Mouse (Mus musculus) ES-E14 (cell line): ENCODE results near the gene Alppl2. TPM values are rescaled to one million over a fixed set of nuclear protein-coding genes. Genes with fewer than 3 reads are reported as not detected.

ENCODE experiments used
- DNase-seq: peaks from one replicate; pipeline ENCODE4 v3.0.0-alpha.2; 2013; ENCODE audit warnings: low read depth, low spot score
- H3K27ac ChIP-seq: 2 replicates; pipeline ENCODE4 v1.5.1; 2012; ENCODE audit warnings: low read depth, mild to moderate bottlenecking, low read length, moderate library complexity, mixed read lengths; ENCODE audit not compliant: poor library complexity, insufficient read depth, severe bottlenecking
- H3K36me3 ChIP-seq: 2 replicates; pipeline ENCODE4 v1.6.1; 2012; ENCODE audit warnings: mild to moderate bottlenecking, low read length, moderate library complexity, mixed read lengths; ENCODE audit not compliant: control insufficient read depth, poor library complexity, insufficient read depth, severe bottlenecking
- H3K4me1 ChIP-seq, 2 experiments: fragments of 150-350 bp in 1 of 2; sonication (generic) in 1 of 2; 2 replicates each; pipeline ENCODE4 v1.6.1; 2012; ENCODE audit warnings: low read length in 2 of 2, mild to moderate bottlenecking in 1 of 2, mixed read lengths in 1 of 2; ENCODE audit not compliant: control insufficient read depth in 2 of 2, insufficient read depth in 2 of 2, poor library complexity in 1 of 2
- H3K4me3 ChIP-seq, 2 experiments: fragments of 150-350 bp in 1 of 2; sonication (generic) in 1 of 2; 2 replicates each; pipeline ENCODE4 v1.5.1; 2012; ENCODE audit warnings: low read length in 2 of 2, low read depth in 1 of 2, mild to moderate bottlenecking in 1 of 2, mixed read lengths in 1 of 2; ENCODE audit not compliant: insufficient read depth in 1 of 2, poor library complexity in 1 of 2, severe bottlenecking in 1 of 2
- H3K9ac ChIP-seq: 2 replicates; pipeline ENCODE4 v1.6.1; 2012; ENCODE audit warnings: low read depth, mild to moderate bottlenecking, low read length, mixed read lengths; ENCODE audit not compliant: poor library complexity, insufficient read depth, severe bottlenecking
- H3K9me3 ChIP-seq: fragments of 150-350 bp; sonication (generic); 2 replicates; pipeline ENCODE4 v1.6.1; 2012; ENCODE audit warnings: low read depth, mild to moderate bottlenecking, low read length; ENCODE audit not compliant: control insufficient read depth, insufficient read depth
- CHD2 ChIP-seq: IDR thresholded peaks from 2 replicates; pipeline ENCODE4 v1.6.1; 2014; ENCODE audit warnings: mild to moderate bottlenecking, low read depth, low read length, inconsistent platforms
- HCFC1 ChIP-seq: IDR thresholded peaks from 2 replicates; pipeline ENCODE4 v1.6.1; 2012; ENCODE audit warnings: low read length, inconsistent platforms, borderline replicate concordance; ENCODE audit not compliant: insufficient read depth
- MAFK ChIP-seq: IDR thresholded peaks from 2 replicates; pipeline ENCODE4 v1.6.1; 2014; ENCODE audit warnings: mild to moderate bottlenecking, low read depth, low read length, inconsistent platforms; ENCODE audit not compliant: insufficient read depth
- ZC3H11A ChIP-seq: IDR thresholded peaks from 2 replicates; pipeline ENCODE4 v1.6.1; 2012; ENCODE audit warnings: low read depth, mild to moderate bottlenecking, inconsistent platforms, low read length, borderline replicate concordance
- ZNF384 ChIP-seq: IDR thresholded peaks from 2 replicates; pipeline ENCODE4 v1.6.1; 2012; ENCODE audit warnings: low read depth, low read length, inconsistent platforms
- in situ Hi-C, 2 experiments: fragments of 600-800 bp; cut with MboI; formaldehyde crosslinking; loops; one replicate each; pipeline ENCODE4 v1.15.1; 2025; ENCODE audit warnings: low sequenced_read_pairs in 2 of 2, inconsistent platforms in 1 of 2; ENCODE audit not compliant: unreplicated experiment in 2 of 2
- total RNA-seq: library from RNA; depleted of rRNA; stranded (reverse); fragments of 300-350 nt; gene quantifications from 2 replicates; pipeline ENCODE4 v1.2.3, GENCODE M21; 2012

Gene Alppl2
- total RNA-seq, 1 experiment = 5.2 TPM

DNA sequence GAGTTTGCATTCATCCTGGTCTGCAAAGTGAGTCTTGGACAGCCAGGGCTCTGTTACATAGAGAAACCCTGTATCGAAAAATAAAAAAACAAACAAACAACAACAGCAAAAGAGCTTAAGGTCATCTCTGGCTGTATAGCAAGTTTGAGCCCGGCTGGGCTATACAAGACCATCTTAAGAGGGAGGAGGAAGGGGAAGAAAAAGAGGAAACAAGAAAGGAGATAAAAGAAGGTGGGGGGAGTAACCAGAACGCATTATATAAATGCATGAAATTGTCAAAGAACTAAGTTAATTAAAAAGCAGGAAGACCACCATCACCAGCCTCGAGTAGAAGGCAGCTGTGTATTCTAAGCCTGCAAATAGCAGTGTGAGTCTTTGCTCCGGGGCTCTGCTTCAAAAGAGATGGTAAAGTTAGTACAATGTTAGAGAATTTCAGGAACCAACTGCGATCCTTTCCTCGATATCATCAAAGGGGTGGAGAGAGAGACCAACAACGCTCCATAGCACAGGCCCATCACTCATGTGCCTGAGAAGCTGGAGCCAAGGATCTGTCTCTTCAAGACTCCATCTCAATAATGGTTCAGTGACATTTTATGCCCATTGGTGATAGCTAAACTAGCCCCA is 30.6 kb downstream of the Alppl2 start:
- Histone ChIP-seq H3K4me3 (no peak overlapping the region), H3K9me3 (no peaks in the 10 kb centered on the region), H3K4me1 (no peaks in the 10 kb centered on the region; a peak in 1 of 4 replicates), H3K9ac (no peak overlapping the region), H3K36me3 (no peaks in the 10 kb centered on the region), H3K27ac (no peak overlapping the region)
- TF ChIP-seq CHD2 = no peak
- no peak for TF ChIP-seq MAFK
- TF ChIP-seq HCFC1 = no peak
- no peak for TF ChIP-seq ZNF384
- TF ChIP-seq ZC3H11A = no peak
- no peak for DNase-seq
- in situ Hi-C loops = no loop called here

DNA sequence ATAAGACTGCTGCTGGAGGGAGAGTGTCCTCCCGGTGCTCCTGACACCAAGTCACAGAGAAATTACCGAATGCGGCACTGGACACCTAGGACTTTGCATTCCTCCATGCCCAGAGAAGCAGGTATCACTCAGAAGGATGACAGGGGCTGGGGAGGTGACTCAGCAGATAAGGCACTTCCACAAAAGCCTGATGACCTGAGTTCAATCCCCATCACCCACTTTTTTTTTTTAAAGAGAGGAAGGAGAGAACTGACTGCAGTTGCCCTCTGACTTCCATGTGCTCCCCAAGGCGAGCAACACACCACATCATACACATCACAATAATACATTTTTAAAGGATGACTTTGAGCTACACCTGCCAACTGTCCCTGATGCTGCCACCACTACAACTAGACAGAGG is 32.7 kb downstream of the Alppl2 start:
- H3K9ac ChIP-seq = no peak overlapping the region
- no peaks in the 10 kb centered on the region for H3K36me3 ChIP-seq
- H3K4me1 ChIP-seq = no peaks in the 10 kb centered on the region; a peak in 1 of 4 replicates
- no peak overlapping the region for H3K4me3 ChIP-seq
- in situ Hi-C loops = no loop called here
- H3K27ac ChIP-seq = no peak overlapping the region
- no peak for DNase-seq
- TF ChIP-seq ZNF384 = no peak
- no peaks in the 10 kb centered on the region for H3K9me3 ChIP-seq

DNA sequence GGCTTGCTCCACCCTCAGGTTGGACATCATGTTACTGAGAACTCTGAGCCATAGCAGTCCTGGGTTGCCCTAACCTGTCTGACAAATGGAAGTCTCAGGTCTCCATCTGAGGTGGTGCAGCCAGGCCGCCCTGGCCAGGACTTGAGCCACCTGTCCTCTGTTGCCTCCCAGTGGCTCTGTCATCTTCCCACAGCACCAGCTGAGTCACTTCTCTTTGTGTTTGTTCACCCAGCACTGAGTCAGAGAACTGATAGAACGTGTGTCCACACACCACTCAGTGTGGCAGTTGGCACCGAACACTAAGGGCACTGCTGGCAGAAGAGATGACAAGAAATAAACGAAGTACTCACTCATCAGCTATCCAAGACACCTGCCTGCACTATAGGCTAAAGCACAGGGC is 38.4 kb downstream of the Alppl2 start:
- no peak overlapping the region for H3K9ac ChIP-seq
- H3K4me3 ChIP-seq = no peak overlapping the region
- H3K36me3 ChIP-seq = peaks cover 7% of the 10 kb centered on the region; the same call in 1 of the 2 replicates
- in situ Hi-C loops = no loop called here
- no peak for DNase-seq
- H3K4me1 ChIP-seq = no peaks in the 10 kb centered on the region
- no peak overlapping the region for H3K27ac ChIP-seq
- TF ChIP-seq CHD2 = no peak
- no peak for TF ChIP-seq ZNF384
- no peak for TF ChIP-seq HCFC1
- TF ChIP-seq ZC3H11A = no peak
- TF ChIP-seq MAFK = no peak
- H3K9me3 ChIP-seq = no peaks in the 10 kb centered on the region

DNA sequence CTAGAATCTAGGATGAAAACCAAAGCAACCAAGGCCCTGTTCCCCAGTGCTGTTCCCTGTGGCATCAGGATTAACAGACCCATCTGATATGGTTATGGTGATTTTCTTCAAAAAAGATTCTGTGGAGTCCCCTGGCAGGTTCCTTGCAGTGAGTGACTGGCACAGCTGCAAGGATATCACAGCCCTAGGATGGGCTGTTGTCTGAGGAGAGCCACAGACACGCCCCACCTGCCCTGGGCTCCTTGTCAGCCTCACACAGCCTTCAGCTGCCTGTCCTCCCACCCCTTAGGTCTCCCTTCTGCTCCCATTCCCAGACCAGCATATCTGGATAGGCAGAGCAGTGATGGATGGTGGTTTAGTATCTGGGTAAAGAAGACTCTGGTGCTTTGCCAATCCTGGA is 39.0 kb downstream of the Alppl2 start:
- no peaks in the 10 kb centered on the region for H3K9me3 ChIP-seq
- no peaks in the 10 kb centered on the region for H3K4me1 ChIP-seq
- H3K27ac ChIP-seq = no peak overlapping the region
- peaks cover 7% of the 10 kb centered on the region; the same call in 1 of the 2 replicates for H3K36me3 ChIP-seq
- TF ChIP-seq ZC3H11A (no peak), HCFC1 (no peak), CHD2 (no peak), ZNF384 (no peak), MAFK (no peak)
- no peak overlapping the region for H3K4me3 ChIP-seq
- in situ Hi-C loops = no loop called here
- DNase-seq = no peak
- H3K9ac ChIP-seq = no peak overlapping the region

- Histone ChIP-seq H3K9ac (no peak overlapping the region), H3K27ac (no peak overlapping the region), H3K4me1 (no peaks in the 10 kb centered on the region), H3K36me3 (peaks cover 7% of the 10 kb centered on the region; the same call in 1 of the 2 replicates), H3K9me3 (no peaks in the 10 kb centered on the region), H3K4me3 (no peak overlapping the region)
- TF ChIP-seq ZNF384 = no peak
- TF ChIP-seq MAFK = no peak
- no peak for TF ChIP-seq ZC3H11A
- TF ChIP-seq CHD2 = no peak
- no peak for TF ChIP-seq HCFC1
- in situ Hi-C loops = no loop called here
- DNase-seq = no peak
Observed at GRCm38 (mm10) chr1:87050072-87050471, 39.7 kb downstream of the Alppl2 start.
